Mouse (Mus musculus): ENCODE measurements at regions not wholly inside any gene's neighbourhood (a gene's known extent, or its start where the extent isn't known, plus 50 kb on each side); places are given as distances from the start of the nearest gene placed in this dataset.

DNA sequence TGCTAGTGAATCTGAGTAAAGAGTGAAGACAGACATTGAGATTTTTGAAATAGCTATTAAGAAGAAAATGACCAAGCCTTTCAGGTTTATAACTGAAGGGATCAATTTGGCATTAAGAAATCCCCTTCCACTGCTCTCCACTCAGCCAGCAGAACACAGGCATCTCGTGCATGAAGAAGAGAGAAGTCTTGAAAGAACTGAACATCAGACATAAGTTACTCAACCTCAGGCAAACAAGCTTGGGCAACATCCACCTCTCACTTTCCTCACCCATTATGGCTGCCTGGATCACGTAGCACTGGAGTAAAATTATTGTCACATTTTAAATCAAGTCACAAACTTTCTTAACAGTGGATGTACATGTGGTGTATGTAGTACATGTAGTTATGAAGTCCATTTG, 115.6 kb upstream of the Otogl start:
- DNase-seq, result no peak

- no peak for DNase-seq
Measured at GRCm38 (mm10) chr10:108024227-108024626, 112.3 kb upstream of the Otogl start.

GRCm38 (mm10) chr10:108016552-108016951, 104.6 kb upstream of the Otogl start:
- no peak for DNase-seq

DNA sequence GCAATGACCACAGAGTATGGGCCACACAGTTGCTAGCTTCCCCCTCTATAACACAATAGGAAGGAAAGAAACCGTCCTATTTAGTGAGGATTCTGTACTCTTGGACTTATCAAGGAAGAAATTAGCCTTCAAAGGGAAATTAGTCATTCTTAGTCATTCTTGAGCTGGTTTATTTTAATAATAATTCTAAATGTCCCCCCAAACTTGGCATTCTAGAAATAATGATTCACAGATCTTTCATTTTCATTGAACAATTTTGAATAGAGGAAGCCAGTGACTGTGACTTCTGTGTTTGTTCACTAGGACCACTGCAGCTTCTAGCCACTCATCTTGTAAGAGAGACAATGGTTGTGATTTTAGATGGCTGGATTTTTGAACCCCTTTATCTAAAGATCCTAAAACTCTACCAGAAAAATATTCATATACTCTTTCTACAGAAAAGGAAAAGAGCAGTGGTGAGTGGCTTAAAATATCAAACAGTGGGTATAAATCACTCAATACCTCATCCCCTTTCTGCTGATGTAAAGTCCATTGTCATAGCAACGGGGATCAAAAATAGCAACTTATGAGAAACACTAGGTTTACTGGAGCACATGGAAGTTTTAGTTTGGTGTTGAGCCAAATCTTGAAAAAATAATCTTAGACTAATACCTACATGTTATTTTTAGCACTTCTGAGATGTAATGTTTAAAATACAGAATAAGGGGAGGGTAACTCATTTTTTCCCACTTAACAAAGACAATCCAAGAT, 83.1 kb upstream of the Otogl start:
- DNase-seq, result no peak

DNA sequence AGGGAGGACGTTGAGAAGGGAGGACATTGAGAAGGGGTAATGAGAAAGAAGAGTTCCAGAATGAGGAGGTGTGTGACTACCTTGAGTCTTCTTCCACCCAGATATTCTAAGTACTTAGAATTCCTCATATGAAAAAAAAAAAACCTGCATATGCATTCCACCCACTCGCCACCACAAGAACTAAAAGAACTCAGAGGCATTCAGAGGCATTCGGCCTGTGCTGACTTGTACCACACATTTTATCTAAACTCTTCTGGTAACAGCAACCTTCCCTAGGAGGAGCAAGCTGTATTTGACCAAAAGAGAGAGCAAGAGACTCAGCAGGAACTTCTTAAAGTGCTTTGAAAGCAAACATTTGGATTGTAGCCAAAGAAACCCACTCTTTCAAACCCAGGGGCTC, 80.7 kb upstream of the Otogl start:
- DNase-seq, result peak; percentile 21

DNA sequence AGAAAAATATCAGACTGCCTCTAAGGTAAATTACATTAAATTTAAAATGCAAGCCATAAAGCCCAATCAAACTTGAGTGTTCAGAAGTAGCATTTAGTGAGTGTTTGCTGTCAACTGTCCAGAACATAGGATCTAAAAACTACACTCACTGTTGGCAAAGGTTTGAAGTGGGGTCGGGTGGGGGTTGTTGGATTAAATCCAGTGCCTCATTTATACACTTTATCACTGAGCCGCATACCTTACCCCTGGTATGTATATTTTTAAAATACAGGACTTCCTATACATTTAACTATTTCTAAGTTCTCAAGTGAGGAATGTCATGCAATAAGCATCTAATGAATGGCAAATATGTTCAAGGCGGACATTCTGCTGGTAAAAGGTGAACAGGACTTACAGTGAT, 78.6 kb upstream of the Otogl start:
- no peak for DNase-seq

GRCm38 (mm10) chr10:107989913-107990312, 78.0 kb upstream of the Otogl start:
- DNase-seq, result no peak

- DNase-seq, result no peak
Measured at GRCm38 (mm10) chr10:107982632-107983031, 70.7 kb upstream of the Otogl start.

GRCm38 (mm10) chr10:107982082-107982481, 70.1 kb upstream of the Otogl start:
- DNase-seq, result no peak

GRCm38 (mm10) chr10:107976392-107976965, 64.5 kb upstream of the Otogl start:
- no peak for DNase-seq

DNA sequence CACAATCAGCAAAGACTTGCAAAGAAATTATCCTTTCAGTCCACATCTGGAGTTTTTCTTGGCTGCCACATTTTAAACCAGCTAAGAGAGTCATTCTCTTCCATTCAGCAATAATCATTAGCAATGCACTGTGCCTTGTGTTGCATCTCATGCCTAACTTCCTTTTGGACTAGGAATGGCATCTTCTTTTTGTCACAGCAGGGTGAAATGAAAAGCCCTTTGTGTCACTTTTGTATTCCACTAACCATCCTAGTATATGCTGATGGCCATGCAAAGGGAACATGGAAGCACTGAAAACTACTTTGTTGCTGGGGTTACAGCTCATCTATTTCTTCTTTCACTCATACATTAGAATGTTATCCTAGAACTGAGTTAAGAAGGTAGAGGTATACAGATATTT, 59.8 kb upstream of the Otogl start:
- DNase-seq, result no peak

DNA sequence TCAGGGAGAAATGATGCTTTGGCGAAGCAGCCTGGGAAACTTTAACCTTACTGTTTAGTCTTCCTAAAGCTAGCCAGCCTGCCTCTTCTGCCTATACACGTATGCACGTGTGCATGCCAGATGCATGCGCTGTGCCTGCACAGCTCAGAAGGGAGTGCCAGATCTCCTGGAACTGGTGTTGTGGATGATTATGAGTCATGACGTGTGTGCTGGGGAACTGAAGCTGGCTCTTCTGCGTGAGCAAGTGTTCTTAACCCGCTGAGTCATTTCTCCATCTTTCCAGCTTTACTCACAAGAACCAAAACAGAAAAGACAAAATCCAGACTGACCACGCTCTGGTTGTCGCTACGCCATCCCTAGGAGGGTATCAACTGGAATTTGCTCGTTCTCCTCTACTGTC, 55.1 kb upstream of the Otogl start:
- peak; percentile 50 for DNase-seq

- DNase-seq, result no peak
Measured at GRCm38 (mm10) chr10:107964022-107964421, 52.1 kb upstream of the Otogl start.

- DNase-seq, result no peak
Measured at GRCm38 (mm10) chr10:107962130-107962529, 50.2 kb upstream of the Otogl start.

Data from layer of hippocampus, adult 9-11 months (tissue).